Mouse (Mus musculus) liver, embryonic 14.5 days (tissue): ENCODE results near the gene Ttc21a. TPM values are rescaled to one million over a fixed set of nuclear protein-coding genes. Genes with fewer than 3 reads are reported as not detected.

ENCODE experiments used
- ATAC-seq: fragments of 200-750 bp; cut with Nextera tagmentation; 2 replicates; pipeline ENCODE4 v1.8.0; 2017; ENCODE audit warnings: moderate number of reproducible peaks, mild to moderate bottlenecking, moderate library complexity; ENCODE audit not compliant: insufficient read depth
- DNase-seq, 3 experiments: peaks; one replicate each; pipeline ENCODE4 v3.0.0-alpha.2; 2012 to 2013; ENCODE audit warnings: low read depth in 3 of 3, low spot score in 3 of 3
- H3K27ac ChIP-seq: fragments of 300-500 bp; sonication (generic); 2 replicates; pipeline ENCODE4 v1.5.1; 2014; ENCODE audit warnings: moderate library complexity, mild to moderate bottlenecking, control low read depth, inconsistent platforms
- H3K27me3 ChIP-seq: fragments of 300-500 bp; sonication (generic); 2 replicates; pipeline ENCODE4 v1.6.1; 2014; ENCODE audit warnings: mild to moderate bottlenecking, low read length, moderate library complexity; ENCODE audit not compliant: control insufficient read depth, insufficient read depth
- H3K36me3 ChIP-seq: fragments of 300-500 bp; sonication (generic); replicated peaks from 2 replicates; pipeline ENCODE4 v1.6.1; 2014; ENCODE audit warnings: low read depth; ENCODE audit not compliant: control insufficient read depth, insufficient read depth
- H3K4me1 ChIP-seq, 2 experiments: fragments of 200-500 bp in 1 of 2; fragments of 300-500 bp in 1 of 2; sonication (generic) in 1 of 2; replicated peaks; 2 replicates each; pipeline ENCODE4 v1.6.1; 2012 to 2014; ENCODE audit warnings: antibody characterized with exemption in 1 of 2, inconsistent platforms in 1 of 2, low read length in 1 of 2; ENCODE audit not compliant: control insufficient read depth in 2 of 2, insufficient read depth in 2 of 2
- H3K4me2 ChIP-seq: fragments of 300-500 bp; sonication (generic); 2 replicates; pipeline ENCODE4 v1.6.1; 2014; ENCODE audit warnings: low read depth, mild to moderate bottlenecking, control low read depth, moderate library complexity
- H3K4me3 ChIP-seq, 2 experiments: fragments of 200-500 bp in 1 of 2; fragments of 300-500 bp in 1 of 2; sonication (generic) in 1 of 2; 2 replicates each; pipeline ENCODE4 v1.5.1; 2012 to 2014; ENCODE audit warnings: low read depth in 2 of 2, low read length in 2 of 2, mild to moderate bottlenecking in 2 of 2, control low read depth in 1 of 2, inconsistent platforms in 1 of 2, moderate library complexity in 1 of 2; ENCODE audit not compliant: insufficient read depth in 1 of 2
- H3K9ac ChIP-seq: fragments of 300-500 bp; sonication (generic); replicated peaks from 2 replicates; pipeline ENCODE4 v1.6.1; 2014; ENCODE audit warnings: mild to moderate bottlenecking, control low read depth, moderate library complexity
- H3K9me3 ChIP-seq: fragments of 300-500 bp; sonication (generic); 2 replicates; pipeline ENCODE4 v1.6.1; 2016; ENCODE audit warnings: low read length, mixed read lengths; ENCODE audit not compliant: control insufficient read depth
- CTCF ChIP-seq: IDR thresholded peaks from 2 replicates; pipeline ENCODE4 v1.5.1; 2016; ENCODE audit warnings: antibody characterized with exemption, low read depth, control low read depth
- EP300 ChIP-seq: IDR thresholded peaks from 2 replicates; pipeline ENCODE4 v1.6.1; 2016; ENCODE audit warnings: antibody characterized with exemption, low read depth
- WGBS: fragments of 180-500 bp; shearing (Covaris S2); extraction: QIAGEN DNeasy Blood & Tissue Kit; methylation state at CpG from one replicate; pipeline ENCODE4 v1.1.7; 2014; ENCODE audit not compliant: insufficient replicate concordance; 5-methylcytosine and 5-hydroxymethylcytosine counted together
- polyA plus RNA-seq, 2 experiments: library from polyadenylated mRNA; depleted of rRNA in 1 of 2; stranded (reverse) in 1 of 2; unstranded in 1 of 2; fragments of >200 nt; fragmentation: Nextera tagmentation in 1 of 2; extraction: Ambion mirVana in 1 of 2; gene quantifications; 2 replicates each; pipeline versions ENCODE4 v1.2.1 to v1.2.3; 2012 to 2014

Gene Ttc21a
- polyA plus RNA-seq, 2 experiments, result 0.11 to 0.22 TPM

- H3K4me2 ChIP-seq, result peak overlapping the region; percentile 29; the same call in 1 of the 2 replicates
- peak in 2 of 3 experiments; percentile 40 to 44 for DNase-seq
- no peak overlapping the region for H3K4me3 ChIP-seq
- H3K27ac ChIP-seq, result no peak overlapping the region
- no peaks in the 10 kb centered on the region for H3K36me3 ChIP-seq
- 18% methylated on average over 21 of the region's 21 CpGs for WGBS
- ATAC-seq, result peak; percentile 56; the same call in 1 of the 2 replicates
- H3K9me3 ChIP-seq, result no peaks in the 10 kb centered on the region
- no peaks in the 10 kb centered on the region for H3K27me3 ChIP-seq
- no peak overlapping the region; the same call in 1 of the 2 replicates for H3K9ac ChIP-seq
- TF ChIP-seq EP300 (no peak), CTCF (peak; percentile 89)
- H3K4me1 ChIP-seq, result peaks cover 0 to 5% of the 10 kb centered on the region in 2 experiments; a peak in 2 of 4 replicates
Observed at GRCm38 (mm10) chr9:119962987-119963667, 25.7 kb downstream of the Ttc21a start.

GRCm38 (mm10) chr9:119964206-119964605 is 26.8 kb downstream of the Ttc21a start:
- H3K4me1 ChIP-seq, result peaks cover 0 to 5% of the 10 kb centered on the region in 2 experiments; a peak in 2 of 4 replicates
- no peak overlapping the region for H3K9ac ChIP-seq
- DNase-seq (no peak), ATAC-seq (no peak)
- H3K4me3 ChIP-seq, result no peak overlapping the region
- H3K27ac ChIP-seq, result no peak overlapping the region
- no peaks in the 10 kb centered on the region for H3K9me3 ChIP-seq
- TF ChIP-seq EP300 (no peak), CTCF (no peak)
- no peak overlapping the region for H3K4me2 ChIP-seq
- WGBS, result 34% methylated on average over 3 of the region's 3 CpGs
- no peaks in the 10 kb centered on the region for H3K36me3 ChIP-seq
- H3K27me3 ChIP-seq, result no peaks in the 10 kb centered on the region

GRCm38 (mm10) chr9:119965186-119965585 is 27.8 kb downstream of the Ttc21a start:
- H3K4me1 ChIP-seq, result peaks cover 0 to 5% of the 10 kb centered on the region in 2 experiments; a peak in 2 of 4 replicates
- 71% methylated on average over 3 of the region's 3 CpGs for WGBS
- no peak for TF ChIP-seq EP300
- TF ChIP-seq CTCF, result no peak
- H3K36me3 ChIP-seq, result no peaks in the 10 kb centered on the region
- no peak overlapping the region for H3K4me2 ChIP-seq
- H3K27ac ChIP-seq, result no peak overlapping the region
- no peak for DNase-seq
- H3K9ac ChIP-seq, result no peak overlapping the region
- ATAC-seq, result no peak
- no peak overlapping the region for H3K4me3 ChIP-seq
- H3K27me3 ChIP-seq, result no peaks in the 10 kb centered on the region
- H3K9me3 ChIP-seq, result no peaks in the 10 kb centered on the region

- DNase-seq, result no peak
- Histone ChIP-seq H3K27ac (no peak overlapping the region), H3K27me3 (no peaks in the 10 kb centered on the region), H3K36me3 (no peaks in the 10 kb centered on the region), H3K9me3 (no peaks in the 10 kb centered on the region), H3K4me1 (peaks cover 0 to 5% of the 10 kb centered on the region in 2 experiments; a peak in 2 of 4 replicates), H3K4me2 (no peak overlapping the region), H3K4me3 (no peak overlapping the region), H3K9ac (no peak overlapping the region)
- no peak for TF ChIP-seq CTCF
- no peak for TF ChIP-seq EP300
- 77% methylated on average over 26 of the region's 26 CpGs for WGBS
- ATAC-seq, result no peak
Observed at GRCm38 (mm10) chr9:119966221-119966910, 29.0 kb downstream of the Ttc21a start.

- 60% methylated on average over 7 of the region's 7 CpGs for WGBS
- Histone ChIP-seq H3K4me2 (no peak overlapping the region), H3K27ac (no peak overlapping the region), H3K4me1 (no peaks in the 10 kb centered on the region), H3K9me3 (no peaks in the 10 kb centered on the region), H3K27me3 (no peaks in the 10 kb centered on the region), H3K4me3 (no peak overlapping the region), H3K9ac (no peak overlapping the region), H3K36me3 (no peaks in the 10 kb centered on the region)
- DNase-seq (no peak), ATAC-seq (no peak)
- no peak for TF ChIP-seq EP300
- TF ChIP-seq CTCF, result no peak
Observed at GRCm38 (mm10) chr9:119969811-119970210, 32.4 kb downstream of the Ttc21a start.
